Mouse (Mus musculus): ENCODE measurements around the gene BB287469.
"Not testable (repeated sequence)": the region's sequence is repeated elsewhere in the genome, so short reads cannot be mapped to it uniquely, and the experiment has no call there.

Gene BB287469

GRCm38 (mm10) chr12:87816277-87816676, at the start of gene BB287469:
BB287469 (plus strand) TSS chr12:87816577.
- not testable (repeated sequence) for DNase-seq (ENCODE audit: low spot score)

GRCm38 (mm10) chr12:87775655-87776054, 40.7 kb upstream of the BB287469 start, which contains the start of gene Gm21319:
Gm21319 (minus strand) TSS chr12:87775755.
- DNase-seq (ENCODE audit: low spot score) = not testable (repeated sequence)

- DNase-seq (ENCODE audit: low spot score) = not testable (repeated sequence)
These were observed 21.2 kb upstream of the BB287469 start, which contains the start of gene Gm21936 for GRCm38 (mm10) chr12:87795212-87795611. Gm21936 (plus strand) TSS chr12:87795512.

- DNase-seq (ENCODE audit: low spot score) = not testable (repeated sequence)
These were observed 18.4 kb upstream of the BB287469 start for GRCm38 (mm10) chr12:87797971-87798370.

GRCm38 (mm10) chr12:87842239-87842638, 25.9 kb downstream of the BB287469 start, which contains the start of gene Gm2001:
Gm2001 (minus strand) TSS chr12:87842339.
- DNase-seq (ENCODE audit: low spot score) = not testable (repeated sequence)

GRCm38 (mm10) chr12:87850657-87851056, 34.3 kb downstream of the BB287469 start:
- DNase-seq (ENCODE audit: low spot score) = not testable (repeated sequence)

- not testable (repeated sequence) for DNase-seq (ENCODE audit: low spot score)
These were observed 39.7 kb downstream of the BB287469 start for GRCm38 (mm10) chr12:87856067-87856466.

GRCm38 (mm10) chr12:87861740-87862692, 45.6 kb downstream of the BB287469 start:
- DNase-seq (ENCODE audit: low spot score) = not testable (repeated sequence)

- DNase-seq (ENCODE audit: low spot score) = not testable (repeated sequence)
These were observed 47.3 kb downstream of the BB287469 start for GRCm38 (mm10) chr12:87863638-87864037.

- DNase-seq (ENCODE audit: low spot score) = not testable (repeated sequence)
These were observed 47.7 kb downstream of the BB287469 start for GRCm38 (mm10) chr12:87864048-87864447.

Measured in layer of hippocampus, adult 11-12 months (tissue).